Mouse (Mus musculus) liver, adult 2 months (tissue): ENCODE measurements around the gene Rnf157.

ENCODE experiments used
- CTCF ChIP-seq: fragments of 200-500 bp; IDR thresholded peaks from 2 replicates; pipeline ENCODE4 v1.5.1; 2011; ENCODE audit warnings: low read depth, low read length, control low read depth
- POLR2A ChIP-seq: fragments of 200-500 bp; IDR thresholded peaks from 2 replicates; pipeline ENCODE4 v1.6.1; 2011; ENCODE audit warnings: low read length, control low read depth; ENCODE audit not compliant: insufficient read depth; ENCODE audit errors: extremely low read depth

DNA sequence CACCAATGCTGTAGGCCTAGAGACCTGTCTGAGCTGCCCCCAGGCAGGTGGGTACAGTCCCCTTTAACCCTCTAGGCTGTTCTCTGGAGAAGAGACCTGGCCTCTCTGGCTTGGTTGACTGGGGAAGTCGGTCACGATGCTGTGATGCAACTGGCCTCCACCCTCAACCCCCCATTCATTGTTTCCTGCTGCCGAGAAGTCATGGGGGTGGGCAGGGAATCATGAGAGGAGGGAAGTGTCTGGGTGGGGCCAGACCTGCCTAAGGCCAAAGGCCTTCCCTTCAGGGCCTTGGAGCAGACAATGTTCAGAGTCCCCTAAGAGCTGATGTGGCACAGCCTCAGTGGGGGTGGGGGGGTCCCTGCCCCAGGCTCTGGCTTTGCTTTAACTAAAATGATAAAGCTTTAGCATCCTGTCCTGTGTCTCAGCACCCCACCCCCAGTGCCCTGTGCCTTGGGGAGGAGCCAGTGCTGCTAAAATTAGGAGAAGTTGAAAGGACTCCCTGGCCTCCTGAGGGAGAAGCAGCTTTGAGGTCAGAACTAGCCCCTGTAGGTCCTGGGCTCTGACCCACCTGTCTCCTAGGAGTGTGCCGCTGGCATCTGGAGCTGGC, 24.0 kb upstream of the Rnf157 start:
- TF ChIP-seq CTCF (no peak), POLR2A (no peak)
